Mouse (Mus musculus) midbrain, embryonic 16.5 days (tissue): ENCODE results near the gene Slc37a3. TPM values are rescaled to one million over a fixed set of nuclear protein-coding genes. Genes with fewer than 3 reads are reported as not detected.
A peak's percentile ranks its signal among the peaks of the same experiment; 100 is the strongest.
"Not testable (repeated sequence)": the region's sequence is repeated elsewhere in the genome, so short reads cannot be mapped to it uniquely, and the experiment has no call there.

Experiments used
- ATAC-seq: fragments of 200-750 bp; cut with Nextera tagmentation; 2 replicates; pipeline ENCODE4 v1.8.0; 2017; ENCODE audit warnings: moderate TSS enrichment
- H3K27ac ChIP-seq: fragments of 300-500 bp; sonication (generic); 2 replicates; pipeline ENCODE4 v1.5.1; 2014; ENCODE audit warnings: mild to moderate bottlenecking, low read length, mixed read lengths
- H3K27me3 ChIP-seq: fragments of 300-500 bp; sonication (generic); 2 replicates; pipeline ENCODE4 v1.6.1; 2014; ENCODE audit warnings: low read depth, low read length, mixed read lengths; ENCODE audit not compliant: control insufficient read depth, insufficient read depth
- H3K36me3 ChIP-seq: fragments of 300-500 bp; sonication (generic); 2 replicates; pipeline ENCODE4 v1.6.1; 2014; ENCODE audit warnings: mild to moderate bottlenecking, low read length, moderate library complexity, mixed read lengths; ENCODE audit not compliant: control insufficient read depth, insufficient read depth
- H3K4me1 ChIP-seq: fragments of 300-500 bp; sonication (generic); 2 replicates; pipeline ENCODE4 v1.6.1; 2014; ENCODE audit warnings: mild to moderate bottlenecking, low read length, mixed read lengths; ENCODE audit not compliant: control insufficient read depth, insufficient read depth
- H3K4me2 ChIP-seq: fragments of 300-500 bp; sonication (generic); 2 replicates; pipeline ENCODE4 v1.6.1; 2014; ENCODE audit warnings: mild to moderate bottlenecking, low read length, mixed read lengths
- H3K4me3 ChIP-seq: fragments of 300-500 bp; sonication (generic); 2 replicates; pipeline ENCODE4 v1.5.1; 2014; ENCODE audit warnings: low read depth, mild to moderate bottlenecking, low read length, moderate library complexity, mixed read lengths
- H3K9ac ChIP-seq: fragments of 300-500 bp; sonication (generic); 2 replicates; pipeline ENCODE4 v1.6.1; 2014; ENCODE audit warnings: low read depth, low read length, mixed read lengths
- H3K9me3 ChIP-seq: fragments of 300-500 bp; sonication (generic); replicated peaks from 2 replicates; pipeline ENCODE4 v1.6.1; 2014; ENCODE audit warnings: mild to moderate bottlenecking, low read length, mixed read lengths; ENCODE audit not compliant: control insufficient read depth, poor library complexity, severe bottlenecking
- WGBS: fragments of 180-500 bp; shearing (Covaris S2); extraction: QIAGEN DNeasy Blood & Tissue Kit; methylation state at CpG from one replicate; pipeline ENCODE4 v1.1.7; 2014; 5-methylcytosine and 5-hydroxymethylcytosine counted together
- polyA plus RNA-seq: library from polyadenylated mRNA; unstranded; fragments of >200 nt; fragmentation: Nextera tagmentation; extraction: Ambion mirVana; gene quantifications from 2 replicates; pipeline ENCODE4 v1.2.1, GENCODE M21; 2015

Slc37a3 gene
- polyA plus RNA-seq, 1 experiment from 2014 or later, result 67.9 TPM

- Histone ChIP-seq H3K4me1 (peaks cover 14% of the 10 kb centered on the region), H3K4me2 (no peak overlapping the region), H3K27me3 (no peaks in the 10 kb centered on the region), H3K36me3 (peaks cover 8% of the 10 kb centered on the region), H3K4me3 (no peak overlapping the region), H3K9ac (no peak overlapping the region), H3K9me3 (no peaks in the 10 kb centered on the region), H3K27ac (no peak overlapping the region)
- no peak for ATAC-seq
Measured at GRCm38 (mm10) chr6:39372042-39372441, 5.4 kb downstream of the Slc37a3 start.

- H3K9ac ChIP-seq, result no peak overlapping the region
- ATAC-seq, result no peak
- no peaks in the 10 kb centered on the region for H3K9me3 ChIP-seq
- no peak overlapping the region for H3K27ac ChIP-seq
- no peak overlapping the region for H3K4me3 ChIP-seq
- no peaks in the 10 kb centered on the region for H3K27me3 ChIP-seq
- H3K4me1 ChIP-seq, result no peaks in the 10 kb centered on the region
- peaks cover 14% of the 10 kb centered on the region for H3K36me3 ChIP-seq
- WGBS, result 82% methylated on average over 3 of the region's 3 CpGs
- no peak overlapping the region for H3K4me2 ChIP-seq
Measured at GRCm38 (mm10) chr6:39369631-39370030, 7.8 kb downstream of the Slc37a3 start.

GRCm38 (mm10) chr6:39362684-39363083 lies 14.8 kb downstream of the Slc37a3 start:
- Histone ChIP-seq H3K27me3 (no peaks in the 10 kb centered on the region), H3K9ac (no peak overlapping the region), H3K4me2 (no peak overlapping the region), H3K4me1 (no peaks in the 10 kb centered on the region), H3K36me3 (peaks cover 21% of the 10 kb centered on the region), H3K4me3 (no peak overlapping the region), H3K9me3 (no peaks in the 10 kb centered on the region), H3K27ac (no peak overlapping the region)
- WGBS, result 96% methylated on average over 2 of the region's 2 CpGs
- no peak for ATAC-seq

DNA sequence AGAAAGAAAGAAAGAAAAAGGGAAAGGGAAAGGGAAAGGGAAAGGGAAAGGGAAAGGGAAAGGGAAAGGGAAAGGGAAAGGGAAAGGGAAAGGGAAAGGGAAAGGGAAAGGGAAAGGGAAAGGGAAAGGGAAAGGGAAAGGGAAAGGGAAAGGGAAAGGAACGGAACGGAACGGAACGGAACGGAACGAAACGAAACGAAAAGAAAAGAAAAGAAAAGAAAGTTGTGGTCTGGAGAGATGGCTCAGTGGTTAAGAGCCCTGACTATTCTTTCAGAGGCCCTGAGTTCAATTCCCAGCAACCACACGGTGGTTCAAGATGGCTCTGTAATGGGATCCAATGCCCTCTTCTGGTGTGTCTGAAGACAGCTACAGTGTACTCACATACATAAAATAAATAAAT lies 18.3 kb downstream of the Slc37a3 start:
- peaks cover 20% of the 10 kb centered on the region for H3K36me3 ChIP-seq
- ATAC-seq, H3K9ac ChIP-seq, H3K27me3 ChIP-seq, H3K4me2 ChIP-seq, H3K4me3 ChIP-seq, H3K9me3 ChIP-seq, H3K4me1 ChIP-seq, H3K27ac ChIP-seq: not testable (repeated sequence)
- 98% methylated on average over 9 of the region's 9 CpGs for WGBS

DNA sequence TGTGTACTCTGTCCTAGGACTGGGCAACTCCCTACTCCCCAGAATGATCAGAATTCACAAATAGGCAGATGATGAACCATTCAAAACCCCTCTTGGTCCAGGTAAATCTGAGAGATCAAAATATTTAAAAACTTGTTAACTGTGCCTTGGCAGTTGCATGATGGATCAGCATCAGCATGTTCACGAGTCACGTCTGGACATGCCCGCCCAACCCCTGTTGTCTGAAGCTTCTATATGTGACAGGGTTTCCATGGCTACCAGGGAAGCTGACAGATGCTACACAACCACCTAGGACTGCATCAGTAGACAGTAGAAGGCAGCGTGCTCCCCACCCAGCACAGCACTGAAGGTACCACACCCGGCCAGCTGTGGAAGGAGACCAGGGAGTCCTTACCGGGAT lies 28.5 kb downstream of the Slc37a3 start:
- H3K4me2 ChIP-seq, result no peak overlapping the region
- peaks cover 13% of the 10 kb centered on the region for H3K4me1 ChIP-seq
- no peak overlapping the region for H3K4me3 ChIP-seq
- ATAC-seq, result no peak
- H3K27ac ChIP-seq, result no peak overlapping the region
- no peaks in the 10 kb centered on the region for H3K9me3 ChIP-seq
- H3K27me3 ChIP-seq, result no peaks in the 10 kb centered on the region
- no peak overlapping the region for H3K9ac ChIP-seq
- 63% methylated on average over 6 of the region's 6 CpGs for WGBS
- peaks cover 7% of the 10 kb centered on the region for H3K36me3 ChIP-seq

- Histone ChIP-seq H3K9me3 (no peaks in the 10 kb centered on the region), H3K27me3 (no peaks in the 10 kb centered on the region), H3K4me2 (no peak overlapping the region), H3K36me3 (peaks cover 9% of the 10 kb centered on the region), H3K27ac (no peak overlapping the region), H3K4me1 (peaks cover 13% of the 10 kb centered on the region), H3K9ac (no peak overlapping the region), H3K4me3 (no peak overlapping the region)
- ATAC-seq, result no peak
- 14% methylated on average over 4 of the region's 4 CpGs for WGBS
Measured at GRCm38 (mm10) chr6:39347880-39348814, 29.3 kb downstream of the Slc37a3 start.

- WGBS, result 12% methylated on average over 15 of the region's 15 CpGs
- no peak for ATAC-seq
- Histone ChIP-seq H3K4me3 (no peak overlapping the region), H3K36me3 (peaks cover 9% of the 10 kb centered on the region), H3K9ac (no peak overlapping the region), H3K4me2 (no peak overlapping the region), H3K27ac (peak overlapping the region; percentile 40; the same call in 1 of the 2 replicates), H3K27me3 (no peaks in the 10 kb centered on the region), H3K4me1 (peaks cover 13% of the 10 kb centered on the region), H3K9me3 (no peaks in the 10 kb centered on the region)
Measured at GRCm38 (mm10) chr6:39346991-39347501, 30.4 kb downstream of the Slc37a3 start.

DNA sequence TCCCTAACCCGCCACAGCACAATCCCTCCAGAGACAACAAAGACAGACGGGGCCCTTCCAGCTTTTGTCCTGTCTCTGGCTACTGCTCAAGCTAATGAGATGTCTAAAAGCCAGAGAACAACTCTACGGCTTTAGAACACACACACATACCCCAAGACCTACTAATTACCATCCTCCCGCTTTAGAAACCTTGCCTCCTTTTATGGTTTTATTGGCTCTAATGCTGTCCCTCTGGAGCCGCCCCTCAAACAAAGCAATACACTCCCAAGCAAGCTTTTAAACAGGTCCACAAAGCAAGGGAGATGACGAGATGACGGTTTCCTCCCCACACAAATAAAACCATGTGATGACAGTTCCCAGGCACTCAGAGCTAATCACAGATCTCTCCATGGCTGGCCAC lies 32.0 kb downstream of the Slc37a3 start:
- peaks cover 7% of the 10 kb centered on the region for H3K36me3 ChIP-seq
- WGBS, result 18% methylated on average over 7 of the region's 7 CpGs
- H3K4me2 ChIP-seq, result no peak overlapping the region
- H3K4me1 ChIP-seq, result peaks cover 13% of the 10 kb centered on the region
- H3K9ac ChIP-seq, result no peak overlapping the region
- H3K4me3 ChIP-seq, result no peak overlapping the region
- ATAC-seq, result no peak
- no peak overlapping the region for H3K27ac ChIP-seq
- no peaks in the 10 kb centered on the region for H3K9me3 ChIP-seq
- no peaks in the 10 kb centered on the region for H3K27me3 ChIP-seq

DNA sequence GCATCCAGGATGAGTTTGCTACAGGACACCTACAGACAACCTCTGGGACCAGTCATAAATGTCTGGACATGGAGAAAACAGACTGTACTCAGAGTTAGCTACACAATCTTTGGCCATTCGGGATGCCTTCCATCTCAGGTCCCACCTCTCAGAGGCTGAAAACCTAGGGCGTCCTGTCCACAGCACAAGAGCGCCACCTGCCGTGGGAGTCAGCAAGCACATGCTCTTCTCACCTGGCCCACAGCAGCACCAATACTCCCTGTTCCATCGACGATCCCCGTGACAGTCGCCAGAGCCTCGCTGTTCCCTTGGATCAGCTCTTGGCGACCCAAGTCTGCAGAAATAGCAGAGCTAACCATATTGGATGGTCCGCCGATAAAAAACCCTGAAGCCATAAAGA lies 33.5 kb downstream of the Slc37a3 start:
- Histone ChIP-seq H3K4me3 (no peak overlapping the region), H3K27me3 (no peaks in the 10 kb centered on the region), H3K36me3 (peaks cover 2% of the 10 kb centered on the region), H3K4me2 (no peak overlapping the region), H3K9me3 (no peaks in the 10 kb centered on the region), H3K4me1 (peaks cover 13% of the 10 kb centered on the region), H3K27ac (no peak overlapping the region), H3K9ac (no peak overlapping the region)
- ATAC-seq, result peak; percentile 81
- WGBS, result 18% methylated on average over 12 of the region's 12 CpGs
